Mouse (Mus musculus) intestine, embryonic 16.5 days (tissue): Measurements from ENCODE around the gene Art3. TPM values are rescaled to one million over a fixed set of nuclear protein-coding genes. Genes with fewer than 3 reads are reported as not detected.
A peak's percentile ranks its signal among the peaks of the same experiment; 100 is the strongest.

Experiments
- ATAC-seq: fragments of 200-750 bp; cut with Nextera tagmentation; 2 replicates; pipeline ENCODE4 v1.8.0; 2017; ENCODE audit warnings: moderate TSS enrichment, moderate library complexity
- H3K27ac ChIP-seq: fragments of 300-500 bp; sonication (generic); 2 replicates; pipeline ENCODE4 v1.5.1; 2014; ENCODE audit warnings: mild to moderate bottlenecking, low read length
- H3K27me3 ChIP-seq: fragments of 300-500 bp; sonication (generic); replicated peaks from 2 replicates; pipeline ENCODE4 v1.6.1; 2014; ENCODE audit warnings: low read length, control low read depth, mixed read lengths; ENCODE audit not compliant: control insufficient read depth, insufficient read depth
- H3K36me3 ChIP-seq: fragments of 300-500 bp; sonication (generic); 2 replicates; pipeline ENCODE4 v1.6.1; 2014; ENCODE audit warnings: low read length, control low read depth; ENCODE audit not compliant: control insufficient read depth, insufficient read depth
- H3K4me1 ChIP-seq: fragments of 300-500 bp; sonication (generic); 2 replicates; pipeline ENCODE4 v1.6.1; 2014; ENCODE audit warnings: low read length, control low read depth, mixed read lengths; ENCODE audit not compliant: control insufficient read depth, insufficient read depth
- H3K4me2 ChIP-seq: fragments of 300-500 bp; sonication (generic); 2 replicates; pipeline ENCODE4 v1.6.1; 2014; ENCODE audit warnings: low read depth, low read length, control low read depth
- H3K4me3 ChIP-seq: fragments of 300-500 bp; sonication (generic); 2 replicates; pipeline ENCODE4 v1.5.1; 2014; ENCODE audit warnings: mild to moderate bottlenecking, low read length
- H3K9ac ChIP-seq: fragments of 300-500 bp; sonication (generic); 2 replicates; pipeline ENCODE4 v1.6.1; 2014; ENCODE audit warnings: low read depth, low read length
- H3K9me3 ChIP-seq: fragments of 300-500 bp; sonication (generic); 2 replicates; pipeline ENCODE4 v1.6.1; 2016; ENCODE audit warnings: low read length, control low read depth; ENCODE audit not compliant: control insufficient read depth
- WGBS: fragments of 180-500 bp; shearing (Covaris S2); extraction: QIAGEN DNeasy Blood & Tissue Kit; methylation state at CpG from one replicate; pipeline ENCODE4 v1.1.7; 2014; 5-methylcytosine and 5-hydroxymethylcytosine counted together
- polyA plus RNA-seq: library from polyadenylated mRNA; unstranded; fragments of >200 nt; fragmentation: Nextera tagmentation; extraction: Ambion mirVana; gene quantifications from 2 replicates; pipeline ENCODE4 v1.2.1, GENCODE M21; 2015

The Art3 gene
- polyA plus RNA-seq, 1 experiment from 2014 or later, result 5.6 TPM

- H3K27me3 ChIP-seq, result no peaks in the 10 kb centered on the region
- H3K9ac ChIP-seq, result no peak overlapping the region
- no peaks in the 10 kb centered on the region for H3K9me3 ChIP-seq
- ATAC-seq, result no peak
- H3K4me2 ChIP-seq, result no peak overlapping the region
- 0 out of 2 replicates have a peak overlapping the region, but pooled peaks have one; percentile 23 for H3K27ac ChIP-seq
- no peak overlapping the region for H3K4me3 ChIP-seq
- no peaks in the 10 kb centered on the region for H3K36me3 ChIP-seq
- whole genome bisulfite sequencing, result 60% methylated on average over 6 of the region's 6 CpGs
- H3K4me1 ChIP-seq, result peaks cover 19% of the 10 kb centered on the region
Measured at GRCm38 (mm10) chr5:92370392-92370791, 38.8 kb downstream of the Art3 start.

GRCm38 (mm10) chr5:92370891-92371290, 39.3 kb downstream of the Art3 start:
- 69% methylated on average over 6 of the region's 6 CpGs for WGBS
- ATAC-seq, result no peak
- H3K4me2 ChIP-seq, result no peak overlapping the region

GRCm38 (mm10) chr5:92371361-92371976, 39.8 kb downstream of the Art3 start:
- H3K9ac ChIP-seq, result no peak overlapping the region
- H3K4me2 ChIP-seq, result no peak overlapping the region
- H3K9me3 ChIP-seq, result no peaks in the 10 kb centered on the region
- no peak overlapping the region for H3K4me3 ChIP-seq
- H3K27me3 ChIP-seq, result no peaks in the 10 kb centered on the region
- H3K36me3 ChIP-seq, result no peaks in the 10 kb centered on the region
- 0 out of 2 replicates have a peak overlapping the region, but pooled peaks have one; percentile 23 for H3K27ac ChIP-seq
- 81% methylated on average over 14 of the region's 14 CpGs for WGBS
- peaks cover 16% of the 10 kb centered on the region for H3K4me1 ChIP-seq
- no peak for ATAC-seq

More at GRCm38 (mm10) chr5:92370891-92371290, 39.3 kb downstream of the Art3 start:
- 0 out of 2 replicates have a peak overlapping the region, but pooled peaks have one; percentile 23 for H3K27ac ChIP-seq
- no peaks in the 10 kb centered on the region for H3K36me3 ChIP-seq
- H3K9me3 ChIP-seq, result no peaks in the 10 kb centered on the region
- no peak overlapping the region for H3K9ac ChIP-seq
- no peaks in the 10 kb centered on the region for H3K27me3 ChIP-seq
- no peak overlapping the region for H3K4me3 ChIP-seq
- H3K4me1 ChIP-seq, result peaks cover 19% of the 10 kb centered on the region

GRCm38 (mm10) chr5:92372605-92373004, 41.0 kb downstream of the Art3 start:
- Histone ChIP-seq H3K27ac (no peak overlapping the region), H3K9ac (no peak overlapping the region), H3K4me3 (no peak overlapping the region), H3K27me3 (no peaks in the 10 kb centered on the region), H3K4me2 (no peak overlapping the region), H3K4me1 (peaks cover 13% of the 10 kb centered on the region), H3K9me3 (no peaks in the 10 kb centered on the region), H3K36me3 (no peaks in the 10 kb centered on the region)
- 30% methylated on average over 2 of the region's 2 CpGs for WGBS
- no peak for ATAC-seq

GRCm38 (mm10) chr5:92374721-92375142, 43.1 kb downstream of the Art3 start:
- H3K4me1 ChIP-seq, result peaks cover 10% of the 10 kb centered on the region
- no peak overlapping the region for H3K9ac ChIP-seq
- H3K9me3 ChIP-seq, result no peaks in the 10 kb centered on the region
- no peak overlapping the region for H3K4me2 ChIP-seq
- ATAC-seq, result no peak
- no peak overlapping the region for H3K27ac ChIP-seq
- 37% methylated on average over 6 of the region's 6 CpGs for WGBS
- no peaks in the 10 kb centered on the region for H3K36me3 ChIP-seq
- no peaks in the 10 kb centered on the region for H3K27me3 ChIP-seq
- no peak overlapping the region for H3K4me3 ChIP-seq

GRCm38 (mm10) chr5:92375368-92375767, 43.7 kb downstream of the Art3 start:
- Histone ChIP-seq H3K4me2 (no peak overlapping the region), H3K4me1 (peaks cover 9% of the 10 kb centered on the region), H3K36me3 (no peaks in the 10 kb centered on the region), H3K27ac (no peak overlapping the region), H3K9me3 (no peaks in the 10 kb centered on the region), H3K9ac (no peak overlapping the region), H3K27me3 (no peaks in the 10 kb centered on the region), H3K4me3 (no peak overlapping the region)
- 74% methylated on average over 17 of the region's 17 CpGs for WGBS
- no peak for ATAC-seq

GRCm38 (mm10) chr5:92376795-92377405, 45.3 kb downstream of the Art3 start:
- H3K27me3 ChIP-seq, result no peaks in the 10 kb centered on the region
- H3K9ac ChIP-seq, result no peak overlapping the region
- peak; percentile 24; the same call in 1 of the 2 replicates for ATAC-seq
- no peaks in the 10 kb centered on the region for H3K36me3 ChIP-seq
- H3K4me3 ChIP-seq, result no peak overlapping the region
- WGBS, result 18% methylated on average over 13 of the region's 13 CpGs
- H3K27ac ChIP-seq, result 0 out of 2 replicates have a peak overlapping the region, but pooled peaks have one; percentile 16
- H3K4me2 ChIP-seq, result 0 out of 2 replicates have a peak overlapping the region, but pooled peaks have one; percentile 16
- peaks cover 3% of the 10 kb centered on the region; the same call in 1 of the 2 replicates for H3K4me1 ChIP-seq
- no peaks in the 10 kb centered on the region for H3K9me3 ChIP-seq

GRCm38 (mm10) chr5:92381550-92382348, 50.1 kb downstream of the Art3 start:
- Histone ChIP-seq H3K27ac (no peak overlapping the region), H3K4me3 (no peak overlapping the region), H3K9ac (no peak overlapping the region), H3K36me3 (no peaks in the 10 kb centered on the region), H3K4me2 (no peak overlapping the region), H3K27me3 (no peaks in the 10 kb centered on the region), H3K4me1 (no peaks in the 10 kb centered on the region), H3K9me3 (no peaks in the 10 kb centered on the region)
- WGBS, result 34% methylated on average over 12 of the region's 12 CpGs
- ATAC-seq, result peak; percentile 82

GRCm38 (mm10) chr5:92382349-92382679, 50.7 kb downstream of the Art3 start:
- 60% methylated on average over 9 of the region's 9 CpGs for WGBS
- H3K27me3 ChIP-seq, result no peaks in the 10 kb centered on the region
- H3K36me3 ChIP-seq, result no peaks in the 10 kb centered on the region
- no peaks in the 10 kb centered on the region for H3K9me3 ChIP-seq
- no peak overlapping the region for H3K4me3 ChIP-seq
- no peak for ATAC-seq
- no peak overlapping the region for H3K4me2 ChIP-seq
- H3K27ac ChIP-seq, result no peak overlapping the region
- H3K4me1 ChIP-seq, result no peaks in the 10 kb centered on the region
- no peak overlapping the region for H3K9ac ChIP-seq
